Mouse (Mus musculus) brain, embryonic 14.5 days (tissue): ENCODE results near the gene Sgo2a.

ENCODE experiments used
- CTCF ChIP-seq: fragments of 200-500 bp; IDR thresholded peaks from 2 replicates; pipeline ENCODE4 v1.5.1; 2012; ENCODE audit warnings: inconsistent platforms, mild to moderate bottlenecking, moderate library complexity, borderline replicate concordance; ENCODE audit not compliant: insufficient read depth, insufficient read length; ENCODE audit errors: extremely low read depth
- POLR2A ChIP-seq: fragments of 200-500 bp; IDR thresholded peaks from 2 replicates; pipeline ENCODE4 v1.6.1; 2012; ENCODE audit warnings: mild to moderate bottlenecking, inconsistent platforms, borderline replicate concordance; ENCODE audit not compliant: poor library complexity, insufficient read depth, insufficient read length, severe bottlenecking; ENCODE audit errors: extremely low read depth

GRCm38 (mm10) chr1:57976860-57977259 lies 18.9 kb upstream of the Sgo2a start:
- TF ChIP-seq POLR2A (no peak), CTCF (no peak)
